Mouse (Mus musculus): ENCODE results near the gene Rb1. TPM values are rescaled to one million over a fixed set of nuclear protein-coding genes. Genes with fewer than 3 reads are reported as not detected.

Rb1 gene
- total and polyA plus RNA-seq, 3 experiments = 6.3 to 13.2 TPM; not detected in 1

DNA sequence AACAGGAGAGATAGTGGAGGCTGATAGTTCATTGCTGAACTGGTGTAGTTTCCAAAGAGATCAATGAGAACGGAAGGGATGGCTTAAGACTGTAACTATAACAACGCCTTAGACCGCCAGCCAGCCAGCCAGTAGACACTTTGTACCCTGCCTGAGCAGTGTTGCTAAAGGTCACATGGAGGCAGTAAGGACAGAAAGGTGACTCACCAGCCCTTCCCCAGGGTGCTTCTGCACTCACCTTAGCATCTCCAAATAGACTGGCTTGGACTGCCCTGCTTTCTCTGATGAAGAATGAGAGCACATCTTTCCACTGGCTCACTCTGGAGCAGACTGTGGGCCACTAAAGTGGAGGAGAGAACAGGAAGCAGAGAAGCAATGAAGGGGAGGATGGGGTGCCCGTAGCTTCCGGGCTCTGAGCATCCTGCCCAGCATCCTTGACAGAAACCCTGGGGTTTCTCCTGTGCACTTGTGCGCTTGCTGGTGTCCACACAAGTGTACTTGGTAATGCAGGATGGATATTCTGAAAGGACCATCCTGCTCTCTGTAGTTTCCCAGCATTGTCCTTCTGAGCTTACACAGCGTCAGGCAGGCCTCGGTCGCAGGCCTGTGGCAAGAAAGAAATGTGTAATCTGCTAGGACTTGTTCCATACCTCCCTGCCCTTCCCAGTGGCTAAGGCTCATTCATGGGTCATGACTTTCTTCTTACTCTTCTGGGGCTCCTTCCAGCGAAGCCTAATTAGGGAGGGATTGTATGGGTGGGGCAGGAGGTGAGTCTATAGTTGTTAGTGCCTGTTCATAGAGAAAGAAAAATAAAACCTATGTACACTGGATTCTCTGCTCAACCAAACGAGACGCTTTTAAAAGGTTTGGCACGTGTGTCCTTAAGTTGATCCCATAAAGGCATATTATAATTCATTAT, 155.4 kb downstream of the Rb1 start:
- DNase-seq (ENCODE audit: low read depth, low spot score) = no peak
- peaks cover 0 to 3% of the 10 kb centered on the region in 2 experiments; a peak in 1 of 4 replicates for H3K36me3 ChIP-seq (ENCODE audit: control insufficient read depth in 1 of 2, insufficient read depth in 2 of 2, low read length in 2 of 2)
- no peak overlapping the region for H3K27ac ChIP-seq (ENCODE audit: control insufficient read depth, low read depth, low read length)
- H3K9ac ChIP-seq (ENCODE audit: control insufficient read depth, low read depth, low read length, poor library complexity, severe bottlenecking) = no peak overlapping the region
- no peaks in the 10 kb centered on the region; a peak in 1 of 4 replicates for H3K27me3 ChIP-seq (ENCODE audit: control insufficient read depth in 1 of 2, insufficient read depth in 2 of 2, low read length in 2 of 2)
- no peaks in the 10 kb centered on the region for H3K79me2 ChIP-seq (ENCODE audit: control insufficient read depth, insufficient read depth, low read length, poor library complexity)
- TF ChIP-seq POLR2AphosphoS2 (IDR thresholded peaks at IDR 0.05; ENCODE audit: low read length) (no peak), HCFC1 (IDR thresholded peaks at IDR 0.05; ENCODE audit: low read depth, low read length) (no peak), MEF2A (IDR thresholded peaks at IDR 0.05; ENCODE audit: extremely low read depth, insufficient replicate concordance, low read depth, low read length, poor library complexity, severe bottlenecking) (no peak), CHD1 (IDR thresholded peaks at IDR 0.05; ENCODE audit: low read depth, low read length) (no peak), MAX (IDR thresholded peaks at IDR 0.05; ENCODE audit: low read length) (no peak), KAT2A (conservative IDR thresholded peaks at IDR 0.05; ENCODE audit: low read depth, low read length) (no peak), MYB (IDR thresholded peaks at IDR 0.05; ENCODE audit: low read depth, low read length) (no peak), MAZ (IDR thresholded peaks at IDR 0.05; ENCODE audit: low read depth, low read length) (no peak), MAFK (IDR thresholded peaks at IDR 0.05; ENCODE audit: borderline replicate concordance, low read depth, low read length) (no peak), GABPA (IDR thresholded peaks at IDR 0.05; ENCODE audit: low read depth, low read length) (no peak), ZC3H11A (IDR thresholded peaks at IDR 0.05; ENCODE audit: low read depth, low read length) (no peak), ELF1 (IDR thresholded peaks at IDR 0.05; ENCODE audit: low read depth, low read length) (no peak), SIN3A (IDR thresholded peaks at IDR 0.05; ENCODE audit: low read length) (no peak), USF2 (IDR thresholded peaks at IDR 0.05; ENCODE audit: borderline replicate concordance in 1 of 2, insufficient read depth in 1 of 2, low read depth in 1 of 2, low read length in 2 of 2) (no peak), TAL1 (IDR thresholded peaks at IDR 0.05; ENCODE audit: low read length) (no peak), RCOR1 (IDR thresholded peaks at IDR 0.05; ENCODE audit: low read depth, low read length) (no peak), JUND (IDR thresholded peaks at IDR 0.05; ENCODE audit: low read depth, low read length) (no peak), CTCF (IDR thresholded peaks at IDR 0.05 in 2 of 3, conservative IDR thresholded peaks at IDR 0.05 in 1 of 3; ENCODE audit: control insufficient read depth in 1 of 3, insufficient read depth in 1 of 3, low read depth in 2 of 3, low read length in 3 of 3, poor library complexity in 1 of 3, severe bottlenecking in 1 of 3) (no peak)
- no peak overlapping the region for H3K4me3 ChIP-seq (ENCODE audit: control insufficient read depth in 1 of 2, insufficient read depth in 1 of 2, low read depth in 2 of 2, low read length in 2 of 2)
- H3K9me3 ChIP-seq (replicated peaks; ENCODE audit: insufficient read depth, low read length) = no peaks in the 10 kb centered on the region
- peaks cover 0 to 5% of the 10 kb centered on the region in 2 experiments; a peak in 2 of 4 replicates for H3K4me1 ChIP-seq (ENCODE audit: control insufficient read depth in 1 of 2, insufficient read depth in 2 of 2, low read length in 2 of 2)

DNA sequence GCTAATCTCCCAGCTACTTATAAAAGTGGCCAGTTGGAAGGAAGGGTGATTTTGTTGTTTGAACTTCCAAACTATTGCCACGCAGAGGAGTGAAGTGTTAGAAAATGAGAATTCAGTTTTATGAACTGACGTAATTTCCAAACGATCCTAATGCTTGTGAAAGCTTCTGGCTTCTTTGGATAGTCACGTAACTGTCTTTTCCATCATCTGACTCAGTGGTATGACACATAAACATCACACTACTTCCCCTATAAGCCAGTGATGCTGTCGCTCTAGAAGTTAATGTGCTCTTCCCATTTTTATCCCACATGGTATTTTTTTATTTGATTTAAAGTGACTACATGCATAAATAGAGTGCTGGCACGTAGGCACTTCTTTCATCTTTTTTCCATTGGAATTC, 157.0 kb downstream of the Rb1 start:
- Histone ChIP-seq H3K4me3 (ENCODE audit: control insufficient read depth in 1 of 2, insufficient read depth in 1 of 2, low read depth in 2 of 2, low read length in 2 of 2) (no peak overlapping the region), H3K79me2 (ENCODE audit: control insufficient read depth, insufficient read depth, low read length, poor library complexity) (no peaks in the 10 kb centered on the region), H3K36me3 (ENCODE audit: control insufficient read depth in 1 of 2, insufficient read depth in 2 of 2, low read length in 2 of 2) (no peaks in the 10 kb centered on the region), H3K27me3 (ENCODE audit: control insufficient read depth in 1 of 2, insufficient read depth in 2 of 2, low read length in 2 of 2) (no peaks in the 10 kb centered on the region; a peak in 1 of 4 replicates), H3K27ac (ENCODE audit: control insufficient read depth, low read depth, low read length) (no peak overlapping the region), H3K9me3 (replicated peaks; ENCODE audit: insufficient read depth, low read length) (no peaks in the 10 kb centered on the region), H3K9ac (ENCODE audit: control insufficient read depth, low read depth, low read length, poor library complexity, severe bottlenecking) (no peak overlapping the region), H3K4me1 (ENCODE audit: control insufficient read depth in 1 of 2, insufficient read depth in 2 of 2, low read length in 2 of 2) (no peaks in the 10 kb centered on the region)
- DNase-seq (ENCODE audit: low read depth, low spot score) = no peak
- no peak for TF ChIP-seq GATA1 (IDR thresholded peaks at IDR 0.05; ENCODE audit: low read depth, low read length)
- TF ChIP-seq MYC (IDR thresholded peaks at IDR 0.05; ENCODE audit: low read depth, low read length) = no peak

Data from MEL (cell line).